Comparison of ENCODE assay signal across 23 mouse cellular contexts in the genomic region with DNA sequence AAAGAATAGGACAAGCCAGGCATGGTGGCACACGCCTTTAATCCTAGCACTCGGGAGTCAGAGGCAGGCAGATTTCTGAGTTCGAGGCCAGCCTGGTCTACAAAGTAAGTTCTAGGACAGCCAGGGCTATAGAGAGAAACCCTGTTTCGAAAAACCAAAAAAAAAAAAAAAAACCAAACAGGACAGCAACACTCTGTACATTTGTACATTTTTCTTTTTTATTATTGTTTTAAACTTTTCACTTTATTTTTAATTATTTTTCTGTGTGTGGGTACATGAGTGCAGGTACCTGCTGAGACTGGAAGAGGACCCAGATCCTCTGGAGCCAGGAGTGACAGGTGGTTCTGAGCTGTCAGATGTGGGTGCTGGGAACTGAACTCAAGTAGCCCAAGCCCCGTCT. TPM values are rescaled to one million over a fixed set of nuclear protein-coding genes. Genes with fewer than 3 reads are reported as not detected.
"Had no signal": no experiment of that assay in that cellular context is flagged by ENCODE, and none has a peak within 500 bp of the region (broad histone marks: within the 10 kb centered on the region; RNA-seq: fewer than 3 reads in every experiment).

No protein-coding gene starts in this region.

- H3K9ac ChIP-seq: embryonic facial prominence, embryonic 12.5 days; embryonic facial prominence, embryonic 13.5 days; embryonic facial prominence, embryonic 15.5 days; forebrain, embryonic 12.5 days; forebrain, embryonic 13.5 days; forebrain, embryonic 15.5 days; forebrain, postnatal 0 days had no signal

- H3K27ac ChIP-seq: embryonic facial prominence, embryonic 10.5 days; embryonic facial prominence, embryonic 12.5 days; embryonic facial prominence, embryonic 13.5 days; embryonic facial prominence, embryonic 15.5 days; forebrain, embryonic 10.5 days; forebrain, embryonic 12.5 days; forebrain, embryonic 13.5 days; forebrain, embryonic 15.5 days; gastrocnemius, adult 2 months; heart, adult 2 months had no signal

- H3K4me1 ChIP-seq: embryonic facial prominence, embryonic 10.5 days; forebrain, embryonic 10.5 days; forebrain, embryonic 12.5 days; forebrain, embryonic 13.5 days; forebrain, embryonic 15.5 days had no signal

- H3K27me3 ChIP-seq: embryonic facial prominence, embryonic 12.5 days; embryonic facial prominence, embryonic 13.5 days; embryonic facial prominence, embryonic 15.5 days; forebrain, embryonic 12.5 days; forebrain, embryonic 13.5 days; forebrain, embryonic 15.5 days had no signal

- H3K36me3 ChIP-seq: embryonic facial prominence, embryonic 10.5 days; embryonic facial prominence, embryonic 12.5 days; embryonic facial prominence, embryonic 13.5 days; embryonic facial prominence, embryonic 15.5 days; forebrain, embryonic 10.5 days; forebrain, embryonic 12.5 days; forebrain, embryonic 15.5 days had no signal

- H3K4me3 ChIP-seq: embryonic facial prominence, embryonic 10.5 days; embryonic facial prominence, embryonic 12.5 days; embryonic facial prominence, embryonic 13.5 days; embryonic facial prominence, embryonic 15.5 days; erythroblast, embryonic 14.5 days; forebrain, embryonic 10.5 days; forebrain, embryonic 12.5 days; forebrain, embryonic 13.5 days; forebrain, embryonic 15.5 days; gastrocnemius, adult 2 months; heart, adult 2 months had no signal

- H3K9me3 ChIP-seq: embryonic facial prominence, embryonic 10.5 days; embryonic facial prominence, embryonic 12.5 days; embryonic facial prominence, embryonic 13.5 days; embryonic facial prominence, embryonic 15.5 days; forebrain, embryonic 10.5 days; forebrain, embryonic 12.5 days; forebrain, embryonic 13.5 days; forebrain, embryonic 15.5 days had no signal

- DNase-seq: cerebellum, adult 9-11 months; cerebellum, postnatal 10 days; cerebellum, postnatal 14 days; cerebellum, postnatal 25 days; cerebellum, postnatal 36 days; embryo, embryonic 11 days; forebrain, postnatal 0 days; gastrocnemius, adult 2 months; gastrocnemius, postnatal 10 days; gastrocnemius, postnatal 14 days; gastrocnemius, postnatal 25 days; gastrocnemius, postnatal 36 days; heart, adult 18-20 months; heart, adult 2 months had no signal

- H3K4me2 ChIP-seq: embryonic facial prominence, embryonic 12.5 days; embryonic facial prominence, embryonic 13.5 days; embryonic facial prominence, embryonic 15.5 days; forebrain, embryonic 12.5 days; forebrain, embryonic 13.5 days; forebrain, embryonic 15.5 days had no signal

RNA-seq across cellular contexts. Expression of a gene that starts 24.6 kb away (rescaled TPM):
- polyA plus RNA-seq: erythroblast, embryonic 14.5 days had no signal
